Mouse (Mus musculus) intestine, postnatal 0 days (tissue): ENCODE data around the gene Gm4450. TPM values are rescaled to one million over a fixed set of nuclear protein-coding genes. Genes with fewer than 3 reads are reported as not detected.
A peak's percentile ranks its signal among the peaks of the same experiment; 100 is the strongest.
"Not testable (repeated sequence)": the region's sequence is repeated elsewhere in the genome, so short reads cannot be mapped to it uniquely, and the experiment has no call there.

Source experiments
- ATAC-seq: fragments of 200-750 bp; cut with Nextera tagmentation; 2 replicates; pipeline ENCODE4 v1.8.0; 2017; ENCODE audit warnings: mild to moderate bottlenecking, moderate TSS enrichment, moderate library complexity
- H3K27ac ChIP-seq: fragments of 300-500 bp; sonication (generic); 2 replicates; pipeline ENCODE4 v1.5.1; 2014; ENCODE audit warnings: mild to moderate bottlenecking, low read depth, low read length, moderate library complexity
- H3K27me3 ChIP-seq: fragments of 300-500 bp; sonication (generic); replicated peaks from 2 replicates; pipeline ENCODE4 v1.6.1; 2014; ENCODE audit warnings: low read length, mixed read lengths; ENCODE audit not compliant: control insufficient read depth, insufficient read depth
- H3K36me3 ChIP-seq: fragments of 300-500 bp; sonication (generic); 2 replicates; pipeline ENCODE4 v1.6.1; 2014; ENCODE audit warnings: mild to moderate bottlenecking, moderate library complexity; ENCODE audit not compliant: control insufficient read depth, insufficient read depth
- H3K4me1 ChIP-seq: fragments of 300-500 bp; sonication (generic); replicated peaks from 2 replicates; pipeline ENCODE4 v1.6.1; 2014; ENCODE audit warnings: antibody characterized with exemption, low read length, mixed read lengths; ENCODE audit not compliant: control insufficient read depth, insufficient read depth
- H3K4me2 ChIP-seq: fragments of 300-500 bp; sonication (generic); replicated peaks from 2 replicates; pipeline ENCODE4 v1.6.1; 2014; ENCODE audit warnings: low read depth, mild to moderate bottlenecking, moderate library complexity
- H3K4me3 ChIP-seq: fragments of 300-500 bp; sonication (generic); 2 replicates; pipeline ENCODE4 v1.5.1; 2014; ENCODE audit warnings: low read depth, low read length
- H3K9ac ChIP-seq: fragments of 300-500 bp; sonication (generic); 2 replicates; pipeline ENCODE4 v1.6.1; 2014; ENCODE audit warnings: mild to moderate bottlenecking, low read depth, low read length
- H3K9me3 ChIP-seq: fragments of 300-500 bp; sonication (generic); 2 replicates; pipeline ENCODE4 v1.6.1; 2016; ENCODE audit warnings: mixed run types; ENCODE audit not compliant: control insufficient read depth
- CTCF ChIP-seq: sonication (generic); IDR thresholded peaks from 2 replicates; pipeline ENCODE4 v1.5.1; 2016; ENCODE audit warnings: low read depth, mild to moderate bottlenecking, control low read depth, antibody characterized with exemption, moderate library complexity
- WGBS: fragments of 180-500 bp; shearing (Covaris S2); extraction: QIAGEN DNeasy Blood & Tissue Kit; methylation state at CpG from one replicate; pipeline ENCODE4 v1.1.7; 2014; 5-methylcytosine and 5-hydroxymethylcytosine counted together
- polyA plus RNA-seq: library from polyadenylated mRNA; unstranded; fragments of >200 nt; fragmentation: Nextera tagmentation; extraction: Ambion mirVana; gene quantifications from 2 replicates; pipeline ENCODE4 v1.2.1, GENCODE M21; 2015

Gm4450 gene
- polyA plus RNA-seq, 1 experiment from 2014 or later = not detected

- not testable (repeated sequence) for H3K27ac ChIP-seq, ATAC-seq, H3K4me1 ChIP-seq, H3K4me3 ChIP-seq, H3K36me3 ChIP-seq, H3K27me3 ChIP-seq, H3K9ac ChIP-seq, H3K9me3 ChIP-seq, H3K4me2 ChIP-seq
- TF ChIP-seq CTCF = peak; percentile 70
- WGBS = 15% methylated on average over 3 of the region's 3 CpGs
Observed at GRCm38 (mm10) chr3:98443149-98443779, 13.7 kb downstream of the Gm4450 start.

- H3K4me3 ChIP-seq, H3K36me3 ChIP-seq, ATAC-seq, H3K27me3 ChIP-seq, H3K9me3 ChIP-seq, H3K9ac ChIP-seq, H3K4me1 ChIP-seq, H3K4me2 ChIP-seq, H3K27ac ChIP-seq: not testable (repeated sequence)
- WGBS = 54% methylated on average over 3 of the region's 3 CpGs
- peak; percentile 57 for TF ChIP-seq CTCF
Observed at GRCm38 (mm10) chr3:98442245-98442644, 14.7 kb downstream of the Gm4450 start.

GRCm38 (mm10) chr3:98435030-98435429 is 21.9 kb downstream of the Gm4450 start:
- Histone ChIP-seq H3K9me3 (no peaks in the 10 kb centered on the region), H3K9ac (no peak overlapping the region), H3K4me1 (no peaks in the 10 kb centered on the region), H3K36me3 (no peaks in the 10 kb centered on the region), H3K27me3 (no peaks in the 10 kb centered on the region), H3K4me2 (no peak overlapping the region), H3K4me3 (no peak overlapping the region), H3K27ac (no peak overlapping the region)
- ATAC-seq = no peak
- TF ChIP-seq CTCF = no peak
- WGBS = 81% methylated on average over 1 of the region's 1 CpGs

GRCm38 (mm10) chr3:98434088-98434816 is 22.7 kb downstream of the Gm4450 start:
- WGBS = 29% methylated on average over 1 of the region's 1 CpGs
- no peaks in the 10 kb centered on the region for H3K36me3 ChIP-seq
- ATAC-seq = peak; percentile 53; the same call in 1 of the 2 replicates
- H3K9me3 ChIP-seq = no peaks in the 10 kb centered on the region
- no peaks in the 10 kb centered on the region for H3K4me1 ChIP-seq
- TF ChIP-seq CTCF = no peak
- H3K9ac ChIP-seq = no peak overlapping the region
- H3K4me3 ChIP-seq = no peak overlapping the region
- no peak overlapping the region for H3K4me2 ChIP-seq
- no peak overlapping the region for H3K27ac ChIP-seq
- no peaks in the 10 kb centered on the region for H3K27me3 ChIP-seq

- Histone ChIP-seq H3K27ac (no peak overlapping the region), H3K9ac (no peak overlapping the region), H3K4me3 (no peak overlapping the region), H3K36me3 (no peaks in the 10 kb centered on the region), H3K27me3 (no peaks in the 10 kb centered on the region), H3K9me3 (no peaks in the 10 kb centered on the region), H3K4me2 (peak overlapping the region; percentile 100), H3K4me1 (peaks cover 8% of the 10 kb centered on the region; the same call in 1 of the 2 replicates)
- TF ChIP-seq CTCF = no peak
- WGBS = 61% methylated on average over 8 of the region's 8 CpGs
- ATAC-seq = no peak
Observed at GRCm38 (mm10) chr3:98428928-98429525, 27.9 kb downstream of the Gm4450 start.

GRCm38 (mm10) chr3:98428449-98428775 is 28.5 kb downstream of the Gm4450 start:
- no peaks in the 10 kb centered on the region for H3K27me3 ChIP-seq
- no peaks in the 10 kb centered on the region for H3K36me3 ChIP-seq
- no peak for ATAC-seq
- peaks cover 8% of the 10 kb centered on the region; the same call in 1 of the 2 replicates for H3K4me1 ChIP-seq
- H3K9ac ChIP-seq = 0 out of 2 replicates have a peak overlapping the region, but pooled peaks have one; percentile 7
- no peaks in the 10 kb centered on the region for H3K9me3 ChIP-seq
- peak overlapping the region; percentile 61 for H3K4me3 ChIP-seq
- TF ChIP-seq CTCF = no peak
- WGBS = 17% methylated on average over 17 of the region's 17 CpGs
- peak overlapping the region; percentile 100 for H3K4me2 ChIP-seq
- no peak overlapping the region for H3K27ac ChIP-seq
